Mouse (Mus musculus) limb, embryonic 14.5 days (tissue): Measurements from ENCODE around the gene Lgals1. TPM values are rescaled to one million over a fixed set of nuclear protein-coding genes. Genes with fewer than 3 reads are reported as not detected.

Source experiments
- ATAC-seq: fragments of 200-750 bp; cut with Nextera tagmentation; 2 replicates; pipeline ENCODE4 v1.8.0; 2017; ENCODE audit warnings: low read depth, moderate number of reproducible peaks, moderate TSS enrichment; ENCODE audit not compliant: low FRiP score
- DNase-seq: peaks from one replicate; pipeline ENCODE4 v3.0.0-alpha.2; 2015; ENCODE audit warnings: low spot score
- H3K27ac ChIP-seq: fragments of 300-500 bp; sonication (generic); replicated peaks from 2 replicates; pipeline ENCODE4 v1.5.1; 2014; ENCODE audit warnings: low read depth, mild to moderate bottlenecking, low read length, moderate library complexity, mixed read lengths
- H3K27me3 ChIP-seq: fragments of 300-500 bp; sonication (generic); 2 replicates; pipeline ENCODE4 v1.6.1; 2014; ENCODE audit warnings: low read length, mixed read lengths; ENCODE audit not compliant: control insufficient read depth, insufficient read depth
- H3K36me3 ChIP-seq: fragments of 300-500 bp; sonication (generic); 2 replicates; pipeline ENCODE4 v1.6.1; 2014; ENCODE audit warnings: mild to moderate bottlenecking, low read length, moderate library complexity, mixed read lengths; ENCODE audit not compliant: control insufficient read depth, insufficient read depth
- H3K4me1 ChIP-seq: fragments of 300-500 bp; sonication (generic); 2 replicates; pipeline ENCODE4 v1.6.1; 2014; ENCODE audit warnings: antibody characterized with exemption, low read length, mixed read lengths; ENCODE audit not compliant: control insufficient read depth, insufficient read depth
- H3K4me2 ChIP-seq: fragments of 300-500 bp; sonication (generic); replicated peaks from 2 replicates; pipeline ENCODE4 v1.6.1; 2014; ENCODE audit warnings: low read depth, mild to moderate bottlenecking, low read length, moderate library complexity; ENCODE audit not compliant: severe bottlenecking
- H3K4me3 ChIP-seq: fragments of 300-500 bp; sonication (generic); replicated peaks from 2 replicates; pipeline ENCODE4 v1.5.1; 2014; ENCODE audit warnings: low read length
- H3K9ac ChIP-seq: fragments of 300-500 bp; sonication (generic); 2 replicates; pipeline ENCODE4 v1.6.1; 2014; ENCODE audit warnings: mild to moderate bottlenecking, low read depth, low read length, moderate library complexity; ENCODE audit not compliant: severe bottlenecking
- H3K9me3 ChIP-seq: fragments of 300-500 bp; sonication (generic); 2 replicates; pipeline ENCODE4 v1.6.1; 2016; ENCODE audit warnings: low read length; ENCODE audit not compliant: control insufficient read depth
- POLR2A ChIP-seq: fragments of 200-500 bp; IDR thresholded peaks from 2 replicates; pipeline ENCODE4 v1.8.0; 2012; ENCODE audit warnings: inconsistent platforms, mild to moderate bottlenecking, moderate library complexity, borderline replicate concordance; ENCODE audit not compliant: insufficient read depth, insufficient read length; ENCODE audit errors: extremely low read depth
- WGBS: fragments of 180-500 bp; shearing (Covaris S2); extraction: QIAGEN DNeasy Blood & Tissue Kit; methylation state at CpG from one replicate; pipeline ENCODE4 v1.1.7; 2014; 5-methylcytosine and 5-hydroxymethylcytosine counted together
- polyA plus RNA-seq, 2 experiments: library from polyadenylated mRNA; depleted of rRNA in 1 of 2; stranded (reverse) in 1 of 2; unstranded in 1 of 2; fragments of >200 nt; fragmentation: Nextera tagmentation in 1 of 2; extraction: Ambion mirVana in 1 of 2; gene quantifications; 2 replicates each; pipeline versions ENCODE4 v1.2.1 to v1.2.3; 2012 to 2014

The Lgals1 gene
- polyA plus RNA-seq, 2 experiments, result 2,309 to 2,738 TPM

DNA sequence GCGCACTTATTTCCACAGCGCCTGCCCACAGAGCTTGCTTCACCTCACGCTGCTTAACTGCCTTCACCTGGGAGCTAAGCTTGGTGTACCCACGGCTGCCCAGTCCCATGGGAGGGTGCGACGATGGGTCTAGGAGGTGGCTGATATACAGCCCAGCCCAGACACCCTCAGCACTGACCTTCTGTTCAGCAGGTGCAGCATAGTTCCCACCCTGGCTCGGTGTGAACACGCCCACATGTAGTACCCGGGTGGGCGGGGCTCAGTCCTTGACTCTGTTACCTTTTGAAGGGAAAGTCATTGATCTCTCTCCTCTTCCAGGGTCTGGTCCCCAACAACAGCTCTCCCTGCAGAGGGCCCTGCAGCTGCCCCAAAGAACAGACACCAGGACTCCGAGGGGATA is 33.0 kb downstream of the Lgals1 start:
- H3K4me1 ChIP-seq, result peaks cover 9% of the 10 kb centered on the region
- ATAC-seq, result no peak
- TF ChIP-seq POLR2A, result no peak
- H3K4me3 ChIP-seq, result no peak overlapping the region
- H3K9ac ChIP-seq, result no peak overlapping the region
- no peaks in the 10 kb centered on the region for H3K9me3 ChIP-seq
- H3K36me3 ChIP-seq, result peaks cover 11% of the 10 kb centered on the region
- H3K27ac ChIP-seq, result no peak overlapping the region
- DNase-seq, result no peak
- H3K4me2 ChIP-seq, result no peak overlapping the region
- no peaks in the 10 kb centered on the region for H3K27me3 ChIP-seq
- WGBS, result 85% methylated on average over 11 of the region's 11 CpGs

GRCm38 (mm10) chr15:78960088-78960487 is 33.6 kb downstream of the Lgals1 start:
- Histone ChIP-seq H3K36me3 (peaks cover 14% of the 10 kb centered on the region), H3K27me3 (no peaks in the 10 kb centered on the region), H3K4me2 (no peak overlapping the region), H3K9ac (no peak overlapping the region), H3K4me3 (no peak overlapping the region), H3K27ac (no peak overlapping the region), H3K4me1 (peaks cover 9% of the 10 kb centered on the region), H3K9me3 (no peaks in the 10 kb centered on the region)
- DNase-seq (no peak), ATAC-seq (no peak)
- TF ChIP-seq POLR2A, result no peak
- 75% methylated on average over 4 of the region's 4 CpGs for WGBS

DNA sequence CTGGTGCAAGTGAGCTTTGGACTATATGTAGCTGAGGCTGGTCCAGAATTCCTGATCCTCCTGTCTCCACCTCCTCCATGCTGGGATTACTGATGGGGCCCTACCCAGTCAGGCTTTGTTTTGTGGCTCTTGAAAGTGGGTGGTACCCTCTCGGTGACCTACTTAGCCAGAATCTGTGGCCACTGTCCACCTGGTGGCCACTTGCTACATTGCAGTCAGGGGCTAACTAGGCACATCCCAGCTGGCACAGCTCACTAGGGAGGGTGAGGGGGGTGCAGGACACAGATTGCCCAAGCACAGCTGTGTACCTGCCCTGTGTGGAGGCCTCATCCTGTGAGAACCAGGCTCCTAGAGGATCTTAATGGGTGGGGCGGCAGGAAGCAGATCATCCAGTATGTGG is 36.4 kb downstream of the Lgals1 start:
- H3K27me3 ChIP-seq, result no peaks in the 10 kb centered on the region
- DNase-seq (peak; percentile 31), ATAC-seq (peak; percentile 29; the same call in 1 of the 2 replicates)
- 44% methylated on average over 2 of the region's 2 CpGs for WGBS
- no peak overlapping the region for H3K4me3 ChIP-seq
- no peak overlapping the region for H3K9ac ChIP-seq
- no peaks in the 10 kb centered on the region; the same call in 1 of the 2 replicates for H3K4me1 ChIP-seq
- H3K36me3 ChIP-seq, result peaks cover 24% of the 10 kb centered on the region
- no peak for TF ChIP-seq POLR2A
- no peaks in the 10 kb centered on the region for H3K9me3 ChIP-seq
- no peak overlapping the region for H3K4me2 ChIP-seq
- H3K27ac ChIP-seq, result no peak overlapping the region

- 81% methylated on average over 6 of the region's 6 CpGs for WGBS
- H3K4me3 ChIP-seq, result no peak overlapping the region
Observed at GRCm38 (mm10) chr15:78971626-78972025, 45.1 kb downstream of the Lgals1 start.

DNA sequence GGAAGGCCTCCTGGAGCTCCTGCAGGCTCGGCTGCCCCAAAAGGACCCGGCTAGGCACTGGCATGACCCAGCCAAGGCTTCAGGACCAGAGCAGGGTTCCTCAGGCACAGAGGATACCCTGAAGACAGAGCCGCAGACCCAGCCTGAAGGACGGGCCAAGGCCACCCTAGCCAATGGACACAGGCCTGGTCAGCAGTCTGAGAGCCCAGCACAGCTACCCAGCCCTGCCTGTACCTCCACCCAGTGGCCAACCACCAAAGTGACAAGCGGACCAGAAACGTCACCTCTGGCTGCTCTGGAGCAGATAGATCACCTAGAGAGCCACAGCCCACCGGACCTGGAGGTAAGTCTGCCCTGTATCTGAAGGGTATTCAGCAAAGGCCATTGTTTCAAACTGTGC is 47.4 kb downstream of the Lgals1 start:
- Histone ChIP-seq H3K9ac (no peak overlapping the region), H3K4me3 (no peak overlapping the region), H3K27me3 (no peaks in the 10 kb centered on the region), H3K9me3 (no peaks in the 10 kb centered on the region), H3K4me1 (peaks cover 8% of the 10 kb centered on the region), H3K4me2 (no peak overlapping the region), H3K36me3 (no peaks in the 10 kb centered on the region), H3K27ac (no peak overlapping the region)
- ATAC-seq, result no peak
- WGBS, result 83% methylated on average over 7 of the region's 7 CpGs
- TF ChIP-seq POLR2A, result no peak
- no peak for DNase-seq

More at GRCm38 (mm10) chr15:78971626-78972025, 45.1 kb downstream of the Lgals1 start:
- no peak overlapping the region for H3K9ac ChIP-seq
- no peaks in the 10 kb centered on the region for H3K4me1 ChIP-seq
- ATAC-seq (no peak), DNase-seq (no peak)
- no peaks in the 10 kb centered on the region for H3K9me3 ChIP-seq
- peaks cover 6% of the 10 kb centered on the region; the same call in 1 of the 2 replicates for H3K36me3 ChIP-seq
- H3K27me3 ChIP-seq, result no peaks in the 10 kb centered on the region
- no peak overlapping the region for H3K4me2 ChIP-seq
- no peak for TF ChIP-seq POLR2A
- H3K27ac ChIP-seq, result no peak overlapping the region

DNA sequence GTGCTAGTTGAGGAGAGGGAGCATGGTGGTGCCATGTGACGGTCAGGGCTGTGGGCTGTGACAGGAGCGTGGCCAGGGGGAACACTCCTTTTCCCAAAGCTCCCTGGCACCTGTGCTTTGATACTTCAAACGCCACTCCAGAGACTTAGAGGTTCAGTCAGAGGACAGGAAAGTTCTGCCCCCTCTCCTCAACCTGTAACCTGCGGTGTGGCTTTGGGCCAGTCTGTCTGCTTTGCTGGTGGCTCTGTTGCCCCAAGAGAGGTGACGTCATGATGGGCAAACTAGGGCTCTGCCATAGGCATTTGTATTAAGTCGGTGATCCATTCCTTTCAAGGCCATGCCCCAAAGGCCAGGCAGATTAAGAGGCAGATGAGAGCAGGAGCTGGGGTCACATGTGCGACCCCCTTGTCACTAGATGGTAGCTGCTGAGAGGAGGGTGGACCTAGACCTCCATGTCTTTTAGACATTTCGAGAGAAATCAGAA is 51.2 kb downstream of the Lgals1 start:
- TF ChIP-seq POLR2A, result no peak
- Histone ChIP-seq H3K36me3 (no peaks in the 10 kb centered on the region), H3K9me3 (no peaks in the 10 kb centered on the region), H3K27ac (no peak overlapping the region), H3K9ac (no peak overlapping the region), H3K4me3 (no peak overlapping the region), H3K4me1 (peaks cover 23% of the 10 kb centered on the region), H3K4me2 (no peak overlapping the region), H3K27me3 (no peaks in the 10 kb centered on the region)
- ATAC-seq (no peak), DNase-seq (no peak)
- WGBS, result 85% methylated on average over 8 of the region's 8 CpGs
